Mouse (Mus musculus): ENCODE data around the gene Smarcc2. TPM values are rescaled to one million over a fixed set of nuclear protein-coding genes. Genes with fewer than 3 reads are reported as not detected.
A peak's percentile ranks its signal among the peaks of the same experiment; 100 is the strongest.
"Not testable (repeated sequence)": the region's sequence is repeated elsewhere in the genome, so short reads cannot be mapped to it uniquely, and the experiment has no call there.

Gene Smarcc2
- total RNA-seq, 2 experiments from 2014 or later = 56.9 to 90.4 TPM

- peak; percentile 45 for ATAC-seq (replicated peaks; ENCODE audit: poor library complexity, severe bottlenecking)
Measured at GRCm38 (mm10) chr10:128492633-128493311, 33.7 kb downstream of the Smarcc2 start.

- peak; percentile 20 for ATAC-seq (replicated peaks; ENCODE audit: poor library complexity, severe bottlenecking)
Measured at GRCm38 (mm10) chr10:128493319-128493694, 34.3 kb downstream of the Smarcc2 start.

- ATAC-seq (replicated peaks; ENCODE audit: poor library complexity, severe bottlenecking) = peak; percentile 63
Measured at GRCm38 (mm10) chr10:128493695-128494666, 34.9 kb downstream of the Smarcc2 start, which contains the start of gene Myl6. Gene Myl6, minus strand, starts transcription at chr10:128494145.

GRCm38 (mm10) chr10:128494667-128495245, 35.7 kb downstream of the Smarcc2 start:
- ATAC-seq (replicated peaks; ENCODE audit: poor library complexity, severe bottlenecking) = no peak

GRCm38 (mm10) chr10:128495270-128495669, 36.2 kb downstream of the Smarcc2 start:
- no peak for ATAC-seq (replicated peaks; ENCODE audit: poor library complexity, severe bottlenecking)

- ATAC-seq (replicated peaks; ENCODE audit: poor library complexity, severe bottlenecking) = no peak
Measured at GRCm38 (mm10) chr10:128495903-128496302, 36.9 kb downstream of the Smarcc2 start.

GRCm38 (mm10) chr10:128496509-128497077, 37.5 kb downstream of the Smarcc2 start:
- no peak for ATAC-seq (replicated peaks; ENCODE audit: poor library complexity, severe bottlenecking)

- no peak for ATAC-seq (replicated peaks; ENCODE audit: poor library complexity, severe bottlenecking)
Measured at GRCm38 (mm10) chr10:128497134-128497737, 38.2 kb downstream of the Smarcc2 start.

GRCm38 (mm10) chr10:128498590-128498989, 39.5 kb downstream of the Smarcc2 start, which contains the start of gene Myl6b:
Gene Myl6b, minus strand, starts transcription at chr10:128498685.
- ATAC-seq (replicated peaks; ENCODE audit: poor library complexity, severe bottlenecking) = peak; percentile 80

- ATAC-seq (replicated peaks; ENCODE audit: poor library complexity, severe bottlenecking) = peak; percentile 9; the same call in 1 of the 2 replicates
Measured at GRCm38 (mm10) chr10:128499116-128499671, 40.1 kb downstream of the Smarcc2 start.

- no peak for ATAC-seq (replicated peaks; ENCODE audit: poor library complexity, severe bottlenecking)
Measured at GRCm38 (mm10) chr10:128502341-128502740, 43.3 kb downstream of the Smarcc2 start.

GRCm38 (mm10) chr10:128503532-128503931, 44.5 kb downstream of the Smarcc2 start:
- ATAC-seq (replicated peaks; ENCODE audit: poor library complexity, severe bottlenecking) = no peak

- no peak for ATAC-seq (replicated peaks; ENCODE audit: poor library complexity, severe bottlenecking)
Measured at GRCm38 (mm10) chr10:128504012-128504411, 45.0 kb downstream of the Smarcc2 start.

GRCm38 (mm10) chr10:128504641-128505370, 45.8 kb downstream of the Smarcc2 start:
- peak; percentile 91 for ATAC-seq (replicated peaks; ENCODE audit: poor library complexity, severe bottlenecking)

- ATAC-seq (replicated peaks; ENCODE audit: poor library complexity, severe bottlenecking) = not testable (repeated sequence)
Measured at GRCm38 (mm10) chr10:128505371-128505667, 46.3 kb downstream of the Smarcc2 start.

GRCm38 (mm10) chr10:128505974-128506373, 46.9 kb downstream of the Smarcc2 start:
- no peak for ATAC-seq (replicated peaks; ENCODE audit: poor library complexity, severe bottlenecking)

GRCm38 (mm10) chr10:128508260-128508659, 49.2 kb downstream of the Smarcc2 start:
- no peak for ATAC-seq (replicated peaks; ENCODE audit: poor library complexity, severe bottlenecking)

- no peak for ATAC-seq (replicated peaks; ENCODE audit: poor library complexity, severe bottlenecking)
Measured at GRCm38 (mm10) chr10:128509203-128509602, 50.2 kb downstream of the Smarcc2 start.

- ATAC-seq (replicated peaks; ENCODE audit: poor library complexity, severe bottlenecking) = no peak
Measured at GRCm38 (mm10) chr10:128509831-128510230, 50.8 kb downstream of the Smarcc2 start.

Data from granulocyte monocyte progenitor cell, adult 5-6 weeks (primary cell).